Mouse (Mus musculus): ENCODE measurements around the gene Olfr654. TPM values are rescaled to one million over a fixed set of nuclear protein-coding genes. Genes with fewer than 3 reads are reported as not detected.

The Olfr654 gene
- polyA plus RNA-seq, 1 experiment = not detected

DNA sequence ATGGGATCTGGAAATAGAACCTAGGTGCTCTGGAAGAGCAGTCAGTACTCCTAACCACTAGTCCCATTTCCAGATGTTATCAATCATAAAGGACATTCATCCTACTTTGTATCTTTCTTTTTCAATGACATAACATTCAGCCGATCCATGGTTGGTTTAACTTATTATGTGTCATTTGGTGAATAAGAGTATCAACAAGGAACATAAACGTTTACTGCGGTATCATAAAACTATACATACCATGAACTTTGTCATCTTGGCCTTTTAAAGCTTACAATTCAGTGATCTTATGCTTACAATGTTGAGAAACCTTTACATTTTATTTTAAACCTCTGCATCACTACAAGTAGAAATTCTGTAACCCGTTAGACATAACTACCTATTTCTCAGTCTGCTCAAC lies 5.4 kb upstream of the Olfr654 start:
- Histone ChIP-seq H3K79me3 (ENCODE audit: low read depth) (no peaks in the 10 kb centered on the region), H3K36me3 (ENCODE audit: control insufficient read depth, insufficient read depth) (no peaks in the 10 kb centered on the region), H3K27me3 (ENCODE audit: control insufficient read depth, insufficient read depth, insufficient read length) (no peaks in the 10 kb centered on the region), H3ac (ENCODE audit: control insufficient read depth, insufficient read length, low read depth) (no peak overlapping the region), H3K79me2 (ENCODE audit: control insufficient read depth, insufficient read depth) (no peaks in the 10 kb centered on the region), H3K4me3 (ENCODE audit: insufficient read depth, poor library complexity, severe bottlenecking) (no peak overlapping the region)
- TF ChIP-seq CEBPB (IDR thresholded peaks at IDR 0.05; ENCODE audit: low read depth) = no peak
- no peak for TF ChIP-seq MYOD1 (IDR thresholded peaks at IDR 0.05; ENCODE audit: control insufficient read depth, insufficient read length, low read depth)
- TF ChIP-seq USF1 (IDR thresholded peaks at IDR 0.05; ENCODE audit: low read depth) = no peak
- TF ChIP-seq CTCF (IDR thresholded peaks at IDR 0.05; ENCODE audit: control insufficient read depth, insufficient read depth, insufficient read length) = no peak

DNA sequence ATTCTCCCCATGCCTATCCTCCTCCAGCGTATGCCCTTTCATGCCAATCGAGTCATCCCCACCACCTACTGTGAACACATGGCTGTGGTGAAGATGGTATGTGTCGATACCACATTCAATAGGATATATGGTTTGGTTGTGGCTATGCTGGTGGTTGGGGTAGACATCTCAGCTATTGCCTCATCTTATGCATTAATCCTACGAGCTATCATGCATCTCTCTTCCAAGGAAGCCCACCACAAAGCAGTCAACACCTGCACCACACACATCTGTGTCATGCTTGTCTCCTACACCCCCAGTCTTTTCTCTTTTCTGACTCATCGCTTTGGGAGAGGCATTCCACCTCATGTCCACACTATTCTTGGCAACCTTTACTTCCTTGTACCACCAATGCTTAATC lies 1.4 kb downstream of the Olfr654 start:
- Histone ChIP-seq H3K36me3 (ENCODE audit: control insufficient read depth, insufficient read depth) (no peaks in the 10 kb centered on the region), H3ac (ENCODE audit: control insufficient read depth, insufficient read length, low read depth) (no peak overlapping the region), H3K79me2 (ENCODE audit: control insufficient read depth, insufficient read depth) (no peaks in the 10 kb centered on the region), H3K4me3 (ENCODE audit: insufficient read depth, poor library complexity, severe bottlenecking) (no peak overlapping the region), H3K79me3 (ENCODE audit: low read depth) (no peaks in the 10 kb centered on the region), H3K27me3 (ENCODE audit: control insufficient read depth, insufficient read depth, insufficient read length) (no peaks in the 10 kb centered on the region)
- TF ChIP-seq CEBPB (IDR thresholded peaks at IDR 0.05; ENCODE audit: low read depth) = peak; percentile 86
- TF ChIP-seq MAX (IDR thresholded peaks at IDR 0.05) = no peak

GRCm38 (mm10) chr7:104601679-104602078 lies 14.9 kb downstream of the Olfr654 start, which contains the start of gene Olfr655:
Gene Olfr655 (minus strand): TSS chr7:104601779.
- H3ac ChIP-seq (ENCODE audit: control insufficient read depth, insufficient read length, low read depth) = no peak within 1 kb of the TSS
- H3K79me2 ChIP-seq (ENCODE audit: control insufficient read depth, insufficient read depth) = no peaks in the 10 kb centered on the region
- no peak within 1 kb of the TSS for H3K4me3 ChIP-seq (ENCODE audit: insufficient read depth, poor library complexity, severe bottlenecking)
- H3K27me3 ChIP-seq (ENCODE audit: control insufficient read depth, insufficient read depth, insufficient read length) = no peaks in the 10 kb centered on the region
- no peaks in the 10 kb centered on the region for H3K79me3 ChIP-seq (ENCODE audit: low read depth)
- H3K36me3 ChIP-seq (ENCODE audit: control insufficient read depth, insufficient read depth) = no peaks in the 10 kb centered on the region
- no peak for TF ChIP-seq MYOD1 (IDR thresholded peaks at IDR 0.05; ENCODE audit: control insufficient read depth, insufficient read length, low read depth)
- no peak for TF ChIP-seq MYOG (IDR thresholded peaks at IDR 0.05; ENCODE audit: control insufficient read depth, extremely low read depth, insufficient read length)

- no peaks in the 10 kb centered on the region for H3K79me2 ChIP-seq (ENCODE audit: control insufficient read depth, insufficient read depth)
- no peaks in the 10 kb centered on the region for H3K36me3 ChIP-seq (ENCODE audit: control insufficient read depth, insufficient read depth)
- no peak overlapping the region for H3K4me3 ChIP-seq (ENCODE audit: insufficient read depth, poor library complexity, severe bottlenecking)
- peak; percentile 4 for TF ChIP-seq USF1 (IDR thresholded peaks at IDR 0.05; ENCODE audit: low read depth)
- no peak for TF ChIP-seq MYOD1 (IDR thresholded peaks at IDR 0.05; ENCODE audit: control insufficient read depth, insufficient read length, low read depth)
- H3ac ChIP-seq (ENCODE audit: control insufficient read depth, insufficient read length, low read depth) = no peak overlapping the region
- no peaks in the 10 kb centered on the region for H3K27me3 ChIP-seq (ENCODE audit: control insufficient read depth, insufficient read depth, insufficient read length)
- H3K79me3 ChIP-seq (ENCODE audit: low read depth) = no peaks in the 10 kb centered on the region
These were observed 16.3 kb downstream of the Olfr654 start for GRCm38 (mm10) chr7:104603173-104603572.

- Histone ChIP-seq H3K36me3 (ENCODE audit: control insufficient read depth, insufficient read depth) (no peaks in the 10 kb centered on the region), H3ac (ENCODE audit: control insufficient read depth, insufficient read length, low read depth) (no peak overlapping the region), H3K4me3 (ENCODE audit: insufficient read depth, poor library complexity, severe bottlenecking) (no peak overlapping the region), H3K27me3 (ENCODE audit: control insufficient read depth, insufficient read depth, insufficient read length) (no peaks in the 10 kb centered on the region), H3K79me2 (ENCODE audit: control insufficient read depth, insufficient read depth) (no peaks in the 10 kb centered on the region), H3K79me3 (ENCODE audit: low read depth) (no peaks in the 10 kb centered on the region)
- TF ChIP-seq USF1 (IDR thresholded peaks at IDR 0.05; ENCODE audit: low read depth) = no peak
- no peak for TF ChIP-seq CTCF (IDR thresholded peaks at IDR 0.05; ENCODE audit: control insufficient read depth, insufficient read depth, insufficient read length)
- TF ChIP-seq CEBPB (IDR thresholded peaks at IDR 0.05; ENCODE audit: low read depth) = no peak
- TF ChIP-seq MYOD1 (IDR thresholded peaks at IDR 0.05; ENCODE audit: control insufficient read depth, insufficient read length, low read depth) = no peak
- no peak for TF ChIP-seq MAX (IDR thresholded peaks at IDR 0.05)
- TF ChIP-seq FOSL1 (IDR thresholded peaks at IDR 0.05; ENCODE audit: insufficient read depth, low read length, poor library complexity, severe bottlenecking) = no peak
- no peak for TF ChIP-seq MYOG (IDR thresholded peaks at IDR 0.05; ENCODE audit: control insufficient read depth, extremely low read depth, insufficient read length)
These were observed 17.9 kb downstream of the Olfr654 start for GRCm38 (mm10) chr7:104604727-104605126.

- H3K4me3 ChIP-seq (ENCODE audit: insufficient read depth, poor library complexity, severe bottlenecking) = no peak within 1 kb of the TSS
- H3K27me3 ChIP-seq (ENCODE audit: control insufficient read depth, insufficient read depth, insufficient read length) = no peaks in the 10 kb centered on the region
- no peaks in the 10 kb centered on the region for H3K36me3 ChIP-seq (ENCODE audit: control insufficient read depth, insufficient read depth)
- no peaks in the 10 kb centered on the region for H3K79me2 ChIP-seq (ENCODE audit: control insufficient read depth, insufficient read depth)
- H3K79me3 ChIP-seq (ENCODE audit: low read depth) = no peaks in the 10 kb centered on the region
- no peak within 1 kb of the TSS for H3ac ChIP-seq (ENCODE audit: control insufficient read depth, insufficient read length, low read depth)
- TF ChIP-seq CEBPB (IDR thresholded peaks at IDR 0.05; ENCODE audit: low read depth) (no peak), MYOG (IDR thresholded peaks at IDR 0.05; ENCODE audit: control insufficient read depth, extremely low read depth, insufficient read length) (no peak), MAX (IDR thresholded peaks at IDR 0.05) (no peak)
These were observed 26.8 kb downstream of the Olfr654 start, which contains the start of gene Olfr656 for GRCm38 (mm10) chr7:104613655-104614054. Gene Olfr656 (plus strand): TSS chr7:104613955.

GRCm38 (mm10) chr7:104624494-104624893 lies 37.7 kb downstream of the Olfr654 start, which contains the start of gene Olfr657:
Gene Olfr657 (plus strand): TSS chr7:104624794.
- H3K4me3 ChIP-seq (ENCODE audit: insufficient read depth, poor library complexity, severe bottlenecking) = no peak within 1 kb of the TSS
- H3K79me2 ChIP-seq (ENCODE audit: control insufficient read depth, insufficient read depth) = no peaks in the 10 kb centered on the region
- H3K36me3 ChIP-seq (ENCODE audit: control insufficient read depth, insufficient read depth) = no peaks in the 10 kb centered on the region
- H3K27me3 ChIP-seq (ENCODE audit: control insufficient read depth, insufficient read depth, insufficient read length) = no peaks in the 10 kb centered on the region
- H3K79me3 ChIP-seq (ENCODE audit: low read depth) = no peaks in the 10 kb centered on the region
- H3ac ChIP-seq (ENCODE audit: control insufficient read depth, insufficient read length, low read depth) = no peak within 1 kb of the TSS
- TF ChIP-seq MYOD1 (IDR thresholded peaks at IDR 0.05; ENCODE audit: control insufficient read depth, insufficient read length, low read depth) (no peak), MAX (IDR thresholded peaks at IDR 0.05) (no peak), CEBPB (IDR thresholded peaks at IDR 0.05; ENCODE audit: low read depth) (no peak), FOSL1 (IDR thresholded peaks at IDR 0.05; ENCODE audit: insufficient read depth, low read length, poor library complexity, severe bottlenecking) (no peak), MYOG (IDR thresholded peaks at IDR 0.05; ENCODE audit: control insufficient read depth, extremely low read depth, insufficient read length) (no peak), CTCF (IDR thresholded peaks at IDR 0.05; ENCODE audit: control insufficient read depth, insufficient read depth, insufficient read length) (no peak), USF1 (IDR thresholded peaks at IDR 0.05; ENCODE audit: low read depth) (no peak)
